Mouse (Mus musculus): ENCODE data around the gene Ndufv1.
"Not testable (repeated sequence)": the region's sequence is repeated elsewhere in the genome, so short reads cannot be mapped to it uniquely, and the experiment has no call there.

Gene Ndufv1

GRCm38 (mm10) chr19:4044109-4044508 is 31.5 kb upstream of the Ndufv1 start:
- peak; percentile 30 for DNase-seq (ENCODE audit: low read depth, low spot score)

GRCm38 (mm10) chr19:4042124-4042523 is 29.5 kb upstream of the Ndufv1 start:
- peak; percentile 88 for DNase-seq (ENCODE audit: low read depth, low spot score)

GRCm38 (mm10) chr19:4041500-4041899 is 28.9 kb upstream of the Ndufv1 start:
- not testable (repeated sequence) for DNase-seq (ENCODE audit: low read depth, low spot score)

- DNase-seq (ENCODE audit: low read depth, low spot score), result peak; percentile 73
These were observed 28.3 kb upstream of the Ndufv1 start for GRCm38 (mm10) chr19:4040941-4041340.

GRCm38 (mm10) chr19:4037788-4038232 is 25.2 kb upstream of the Ndufv1 start, which contains the start of gene Gstp1:
Gstp1 (minus strand) TSS chr19:4037985.
- DNase-seq (ENCODE audit: low read depth, low spot score), result peak; percentile 83

- DNase-seq (ENCODE audit: low read depth, low spot score), result not testable (repeated sequence)
These were observed 24.7 kb upstream of the Ndufv1 start for GRCm38 (mm10) chr19:4037154-4037787.

- no peak for DNase-seq (ENCODE audit: low read depth, low spot score)
These were observed 23.9 kb upstream of the Ndufv1 start for GRCm38 (mm10) chr19:4036327-4037045.

- DNase-seq (ENCODE audit: low read depth, low spot score), result no peak
These were observed 21.1 kb upstream of the Ndufv1 start for GRCm38 (mm10) chr19:4033742-4034141.

- DNase-seq (ENCODE audit: low read depth, low spot score), result no peak
These were observed 20.7 kb upstream of the Ndufv1 start for GRCm38 (mm10) chr19:4033298-4033697.

GRCm38 (mm10) chr19:4032668-4033067 is 20.1 kb upstream of the Ndufv1 start:
- DNase-seq (ENCODE audit: low read depth, low spot score), result no peak

GRCm38 (mm10) chr19:4027576-4027975 is 15.0 kb upstream of the Ndufv1 start:
- DNase-seq (ENCODE audit: low read depth, low spot score), result no peak

GRCm38 (mm10) chr19:4023185-4023584 is 10.6 kb upstream of the Ndufv1 start:
- no peak for DNase-seq (ENCODE audit: low read depth, low spot score)

GRCm38 (mm10) chr19:4018743-4019583 is 6.4 kb upstream of the Ndufv1 start:
- DNase-seq (ENCODE audit: low read depth, low spot score), result peak; percentile 91

- DNase-seq (ENCODE audit: low read depth, low spot score), result peak; percentile 27
These were observed 5.4 kb upstream of the Ndufv1 start for GRCm38 (mm10) chr19:4017921-4018587.

- DNase-seq (ENCODE audit: low read depth, low spot score), result peak; percentile 48
These were observed 3.0 kb upstream of the Ndufv1 start for GRCm38 (mm10) chr19:4015635-4016034.

GRCm38 (mm10) chr19:4014802-4015201 is 2.2 kb upstream of the Ndufv1 start:
- no peak for DNase-seq (ENCODE audit: low read depth, low spot score)

- DNase-seq (ENCODE audit: low read depth, low spot score), result no peak
These were observed 460 bp upstream of the Ndufv1 start for GRCm38 (mm10) chr19:4013066-4013465.

- no peak for DNase-seq (ENCODE audit: low read depth, low spot score)
These were observed 1.5 kb downstream of the Ndufv1 start for GRCm38 (mm10) chr19:4011086-4011485.

GRCm38 (mm10) chr19:4005971-4006370 is 6.6 kb downstream of the Ndufv1 start:
- DNase-seq (ENCODE audit: low read depth, low spot score), result no peak

- DNase-seq (ENCODE audit: low read depth, low spot score), result no peak
These were observed 7.5 kb downstream of the Ndufv1 start for GRCm38 (mm10) chr19:4005091-4005490.

- DNase-seq (ENCODE audit: low read depth, low spot score), result no peak
These were observed 8.3 kb downstream of the Ndufv1 start for GRCm38 (mm10) chr19:4004331-4004730.

- no peak for DNase-seq (ENCODE audit: low read depth, low spot score)
These were observed 9.0 kb downstream of the Ndufv1 start for GRCm38 (mm10) chr19:4003641-4004040.
